Mouse (Mus musculus) liver, embryonic 14.5 days (tissue): ENCODE results near the gene Tex12. TPM values are rescaled to one million over a fixed set of nuclear protein-coding genes. Genes with fewer than 3 reads are reported as not detected.
A peak's percentile ranks its signal among the peaks of the same experiment; 100 is the strongest.

Experiments used
- ATAC-seq: fragments of 200-750 bp; cut with Nextera tagmentation; 2 replicates; pipeline ENCODE4 v1.8.0; 2017; ENCODE audit warnings: moderate number of reproducible peaks, mild to moderate bottlenecking, moderate library complexity; ENCODE audit not compliant: insufficient read depth
- DNase-seq, 3 experiments: peaks; one replicate each; pipeline ENCODE4 v3.0.0-alpha.2; 2012 to 2013; ENCODE audit warnings: low read depth in 3 of 3, low spot score in 3 of 3
- H3K27ac ChIP-seq: fragments of 300-500 bp; sonication (generic); 2 replicates; pipeline ENCODE4 v1.5.1; 2014; ENCODE audit warnings: moderate library complexity, mild to moderate bottlenecking, control low read depth, inconsistent platforms
- H3K27me3 ChIP-seq: fragments of 300-500 bp; sonication (generic); 2 replicates; pipeline ENCODE4 v1.6.1; 2014; ENCODE audit warnings: mild to moderate bottlenecking, low read length, moderate library complexity; ENCODE audit not compliant: control insufficient read depth, insufficient read depth
- H3K36me3 ChIP-seq: fragments of 300-500 bp; sonication (generic); replicated peaks from 2 replicates; pipeline ENCODE4 v1.6.1; 2014; ENCODE audit warnings: low read depth; ENCODE audit not compliant: control insufficient read depth, insufficient read depth
- H3K4me1 ChIP-seq, 2 experiments: fragments of 200-500 bp in 1 of 2; fragments of 300-500 bp in 1 of 2; sonication (generic) in 1 of 2; replicated peaks; 2 replicates each; pipeline ENCODE4 v1.6.1; 2012 to 2014; ENCODE audit warnings: antibody characterized with exemption in 1 of 2, inconsistent platforms in 1 of 2, low read length in 1 of 2; ENCODE audit not compliant: control insufficient read depth in 2 of 2, insufficient read depth in 2 of 2
- H3K4me2 ChIP-seq: fragments of 300-500 bp; sonication (generic); 2 replicates; pipeline ENCODE4 v1.6.1; 2014; ENCODE audit warnings: low read depth, mild to moderate bottlenecking, control low read depth, moderate library complexity
- H3K4me3 ChIP-seq, 2 experiments: fragments of 200-500 bp in 1 of 2; fragments of 300-500 bp in 1 of 2; sonication (generic) in 1 of 2; 2 replicates each; pipeline ENCODE4 v1.5.1; 2012 to 2014; ENCODE audit warnings: low read depth in 2 of 2, low read length in 2 of 2, mild to moderate bottlenecking in 2 of 2, control low read depth in 1 of 2, inconsistent platforms in 1 of 2, moderate library complexity in 1 of 2; ENCODE audit not compliant: insufficient read depth in 1 of 2
- H3K9ac ChIP-seq: fragments of 300-500 bp; sonication (generic); replicated peaks from 2 replicates; pipeline ENCODE4 v1.6.1; 2014; ENCODE audit warnings: mild to moderate bottlenecking, control low read depth, moderate library complexity
- H3K9me3 ChIP-seq: fragments of 300-500 bp; sonication (generic); 2 replicates; pipeline ENCODE4 v1.6.1; 2016; ENCODE audit warnings: low read length, mixed read lengths; ENCODE audit not compliant: control insufficient read depth
- CTCF ChIP-seq: IDR thresholded peaks from 2 replicates; pipeline ENCODE4 v1.5.1; 2016; ENCODE audit warnings: antibody characterized with exemption, low read depth, control low read depth
- EP300 ChIP-seq: IDR thresholded peaks from 2 replicates; pipeline ENCODE4 v1.6.1; 2016; ENCODE audit warnings: antibody characterized with exemption, low read depth
- WGBS: fragments of 180-500 bp; shearing (Covaris S2); extraction: QIAGEN DNeasy Blood & Tissue Kit; methylation state at CpG from one replicate; pipeline ENCODE4 v1.1.7; 2014; ENCODE audit not compliant: insufficient replicate concordance; 5-methylcytosine and 5-hydroxymethylcytosine counted together
- polyA plus RNA-seq, 2 experiments: library from polyadenylated mRNA; depleted of rRNA in 1 of 2; stranded (reverse) in 1 of 2; unstranded in 1 of 2; fragments of >200 nt; fragmentation: Nextera tagmentation in 1 of 2; extraction: Ambion mirVana in 1 of 2; gene quantifications; 2 replicates each; pipeline versions ENCODE4 v1.2.1 to v1.2.3; 2012 to 2014

Tex12 gene
- polyA plus RNA-seq, 2 experiments: not detected

GRCm38 (mm10) chr9:50536603-50537135, 24.5 kb downstream of the Tex12 start:
- Histone ChIP-seq H3K27me3 (no peaks in the 10 kb centered on the region), H3K36me3 (no peaks in the 10 kb centered on the region), H3K4me3 (no peak overlapping the region), H3K9ac (no peak overlapping the region), H3K4me1 (peaks cover 0 to 11% of the 10 kb centered on the region in 2 experiments; a peak in 2 of 4 replicates), H3K9me3 (no peaks in the 10 kb centered on the region), H3K4me2 (no peak overlapping the region), H3K27ac (no peak overlapping the region)
- DNase-seq (no peak), ATAC-seq (no peak)
- no peak for TF ChIP-seq CTCF
- TF ChIP-seq EP300: no peak
- 35% methylated on average over 7 of the region's 7 CpGs for WGBS

DNA sequence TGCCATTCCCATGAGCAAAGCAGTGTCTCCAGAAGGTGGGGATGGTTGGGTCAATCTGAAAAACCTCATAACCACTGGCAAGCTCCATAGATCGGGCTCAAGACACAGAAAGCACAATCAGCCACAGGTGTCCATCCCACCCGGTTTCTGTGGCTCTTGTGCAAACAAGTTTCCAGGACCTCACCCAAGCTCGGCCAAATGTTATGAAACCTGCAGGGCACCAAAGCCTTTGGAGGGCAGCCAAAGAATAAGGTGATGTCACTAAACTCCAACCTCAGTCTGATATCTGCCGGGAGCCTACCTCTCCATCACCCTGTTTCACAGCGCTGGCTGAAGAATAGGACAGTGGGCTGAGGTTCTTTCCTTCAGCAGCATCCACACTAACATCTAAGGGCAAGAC, 25.2 kb downstream of the Tex12 start:
- ATAC-seq (no peak), DNase-seq (no peak)
- Histone ChIP-seq H3K9me3 (no peaks in the 10 kb centered on the region), H3K4me2 (no peak overlapping the region), H3K36me3 (no peaks in the 10 kb centered on the region), H3K9ac (no peak overlapping the region), H3K4me1 (peaks cover 0 to 11% of the 10 kb centered on the region in 2 experiments; a peak in 2 of 4 replicates), H3K27me3 (no peaks in the 10 kb centered on the region), H3K27ac (no peak overlapping the region), H3K4me3 (no peak overlapping the region)
- WGBS: 62% methylated on average over 5 of the region's 5 CpGs
- TF ChIP-seq EP300 (no peak), CTCF (no peak)

GRCm38 (mm10) chr9:50533791-50534190, 27.3 kb downstream of the Tex12 start:
- no peak for DNase-seq
- Histone ChIP-seq H3K4me3 (no peak overlapping the region), H3K4me1 (peaks cover 0 to 8% of the 10 kb centered on the region in 2 experiments; a peak in 2 of 4 replicates), H3K9me3 (no peaks in the 10 kb centered on the region), H3K27me3 (no peaks in the 10 kb centered on the region), H3K36me3 (no peaks in the 10 kb centered on the region), H3K4me2 (peak overlapping the region; percentile 47), H3K27ac (no peak overlapping the region), H3K9ac (no peak overlapping the region)
- TF ChIP-seq EP300 (no peak), CTCF (no peak)
- 59% methylated on average over 3 of the region's 3 CpGs for WGBS
- no peak for ATAC-seq

- H3K9ac ChIP-seq: no peak overlapping the region; the same call in 1 of the 2 replicates
- DNase-seq (no peak), ATAC-seq (no peak)
- H3K9me3 ChIP-seq: no peaks in the 10 kb centered on the region
- H3K36me3 ChIP-seq: no peaks in the 10 kb centered on the region
- TF ChIP-seq CTCF (no peak), EP300 (no peak)
- H3K4me3 ChIP-seq: no peak overlapping the region
- 23% methylated on average over 11 of the region's 11 CpGs for WGBS
- peak overlapping the region; percentile 47 for H3K4me2 ChIP-seq
- no peaks in the 10 kb centered on the region for H3K27me3 ChIP-seq
- H3K27ac ChIP-seq: no peak overlapping the region
- H3K4me1 ChIP-seq: peaks cover 0 to 8% of the 10 kb centered on the region in 2 experiments; a peak in 2 of 4 replicates
Observed at GRCm38 (mm10) chr9:50533328-50533727, 27.8 kb downstream of the Tex12 start.

DNA sequence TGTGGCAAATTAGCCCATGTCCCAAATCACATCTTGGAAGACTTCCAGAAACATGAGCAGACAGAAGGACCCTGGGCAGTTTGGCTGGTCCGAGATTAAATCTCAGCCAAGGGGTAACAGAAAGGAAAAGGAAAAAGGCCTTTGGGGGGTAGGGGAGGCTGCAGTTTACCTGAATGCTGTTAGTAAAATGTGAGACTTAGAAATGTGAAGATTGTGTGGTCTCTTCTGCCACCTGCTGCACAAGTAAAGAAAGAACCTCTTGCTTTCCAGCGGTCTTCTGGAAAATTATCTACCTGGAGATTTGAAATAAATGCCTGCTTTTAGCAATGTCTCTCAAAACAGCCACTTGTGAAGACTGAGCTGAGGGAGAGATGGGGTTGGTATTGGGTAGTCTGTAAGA, 30.2 kb downstream of the Tex12 start:
- no peak overlapping the region for H3K4me2 ChIP-seq
- no peak for DNase-seq
- peaks cover 0 to 13% of the 10 kb centered on the region in 2 experiments; a peak in 3 of 4 replicates for H3K4me1 ChIP-seq
- ATAC-seq: no peak
- no peaks in the 10 kb centered on the region for H3K27me3 ChIP-seq
- 30% methylated on average over 2 of the region's 2 CpGs for WGBS
- H3K27ac ChIP-seq: no peak overlapping the region
- no peaks in the 10 kb centered on the region for H3K9me3 ChIP-seq
- no peaks in the 10 kb centered on the region for H3K36me3 ChIP-seq
- TF ChIP-seq EP300 (no peak), CTCF (peak; percentile 6; the same call in 1 of the 2 replicates)
- no peak overlapping the region for H3K4me3 ChIP-seq
- H3K9ac ChIP-seq: no peak overlapping the region
